Mouse (Mus musculus): Measurements from ENCODE around the gene Atp5j. TPM values are rescaled to one million over a fixed set of nuclear protein-coding genes. Genes with fewer than 3 reads are reported as not detected.

The Atp5j gene
- polyA plus RNA-seq, 1 experiment, result 96.8 TPM

- no peak for TF ChIP-seq GATA1 (IDR thresholded peaks at IDR 0.05; ENCODE audit: low read length)
These were observed 56.4 kb downstream of the Atp5j start for GRCm38 (mm10) chr16:84778861-84779630.

GRCm38 (mm10) chr16:84778431-84778830, 57.0 kb downstream of the Atp5j start:
- no peak for TF ChIP-seq GATA1 (IDR thresholded peaks at IDR 0.05; ENCODE audit: low read length)

Other genes with a start within 250 kb of the Atp5j start
- gene Mrpl39, start 99.9 kb downstream of the Atp5j start, polyA plus RNA-seq (2012), result 136 and 226 TPM in 2 replicates
- gene Jam2, start 61.5 kb downstream of the Atp5j start, polyA plus RNA-seq (2012), result not detected in 2 replicates
- 3.4 and 4.7 TPM in 2 replicates for gene Gabpa, start 700 bp downstream of the Atp5j start, polyA plus RNA-seq (2012)